Mouse (Mus musculus) neural tube, embryonic 14.5 days (tissue): ENCODE results near the gene S100a1. TPM values are rescaled to one million over a fixed set of nuclear protein-coding genes. Genes with fewer than 3 reads are reported as not detected.

ENCODE experiments used
- ATAC-seq: fragments of 200-750 bp; cut with Nextera tagmentation; 2 replicates; pipeline ENCODE4 v1.8.0; 2017; ENCODE audit warnings: low read depth, mild to moderate bottlenecking, moderate TSS enrichment, moderate library complexity
- H3K27ac ChIP-seq: fragments of 300-500 bp; sonication (generic); 2 replicates; pipeline ENCODE4 v1.5.1; 2014; ENCODE audit warnings: low read depth, mild to moderate bottlenecking, control low read depth, low read length, moderate library complexity, mixed read lengths
- H3K27me3 ChIP-seq: fragments of 300-500 bp; sonication (generic); 2 replicates; pipeline ENCODE4 v1.6.1; 2014; ENCODE audit warnings: low read length; ENCODE audit not compliant: control insufficient read depth, insufficient read depth
- H3K36me3 ChIP-seq: fragments of 300-500 bp; sonication (generic); 2 replicates; pipeline ENCODE4 v1.6.1; 2014; ENCODE audit warnings: low read length, mixed read lengths; ENCODE audit not compliant: control insufficient read depth, insufficient read depth
- H3K4me1 ChIP-seq: fragments of 300-500 bp; sonication (generic); 2 replicates; pipeline ENCODE4 v1.6.1; 2014; ENCODE audit warnings: low read length; ENCODE audit not compliant: control insufficient read depth, insufficient read depth
- H3K4me2 ChIP-seq: fragments of 300-500 bp; sonication (generic); 2 replicates; pipeline ENCODE4 v1.6.1; 2014; ENCODE audit warnings: mild to moderate bottlenecking, low read depth, low read length, control low read depth
- H3K4me3 ChIP-seq: fragments of 300-500 bp; sonication (generic); 2 replicates; pipeline ENCODE4 v1.5.1; 2014; ENCODE audit warnings: low read depth, low read length, control low read depth, mixed read lengths
- H3K9ac ChIP-seq: fragments of 300-500 bp; sonication (generic); replicated peaks from 2 replicates; pipeline ENCODE4 v1.6.1; 2014; ENCODE audit warnings: low read depth, mild to moderate bottlenecking, control low read depth, low read length, mixed read lengths
- H3K9me3 ChIP-seq: fragments of 300-500 bp; sonication (generic); 2 replicates; pipeline ENCODE4 v1.6.1; 2016; ENCODE audit warnings: low read length; ENCODE audit not compliant: control insufficient read depth
- WGBS: fragments of 180-500 bp; shearing (Covaris S2); extraction: QIAGEN DNeasy Blood & Tissue Kit; methylation state at CpG from one replicate; pipeline ENCODE4 v1.1.7; 2014; 5-methylcytosine and 5-hydroxymethylcytosine counted together
- polyA plus RNA-seq: library from polyadenylated mRNA; unstranded; fragments of >200 nt; fragmentation: Nextera tagmentation; extraction: Ambion mirVana; gene quantifications from 2 replicates; pipeline ENCODE4 v1.2.1, GENCODE M21; 2014

S100a1 gene
- polyA plus RNA-seq, 1 experiment from 2014 or later: 18.6 TPM

- H3K4me1 ChIP-seq: peaks cover 8% of the 10 kb centered on the region
- H3K27ac ChIP-seq: no peak overlapping the region
- no peak for ATAC-seq
- no peak overlapping the region for H3K9ac ChIP-seq
- peaks cover 2% of the 10 kb centered on the region; the same call in 1 of the 2 replicates for H3K27me3 ChIP-seq
- peak overlapping the region; percentile 39 for H3K4me2 ChIP-seq
- no peaks in the 10 kb centered on the region for H3K36me3 ChIP-seq
- H3K4me3 ChIP-seq: peak overlapping the region; percentile 16
- 63% methylated on average over 1 of the region's 1 CpGs for WGBS
- H3K9me3 ChIP-seq: no peaks in the 10 kb centered on the region
These were observed 1.1 kb upstream of the S100a1 start for GRCm38 (mm10) chr3:90515242-90515641.

- peaks cover 8% of the 10 kb centered on the region for H3K4me1 ChIP-seq
- 0 out of 2 replicates have a peak overlapping the region, but pooled peaks have one; percentile 4 for H3K9ac ChIP-seq
- under 1% methylated on average over 10 of the region's 10 CpGs for WGBS
- no peaks in the 10 kb centered on the region for H3K9me3 ChIP-seq
- no peaks in the 10 kb centered on the region for H3K36me3 ChIP-seq
- peak overlapping the region; percentile 39 for H3K4me2 ChIP-seq
- peaks cover 2% of the 10 kb centered on the region; the same call in 1 of the 2 replicates for H3K27me3 ChIP-seq
- H3K4me3 ChIP-seq: peak overlapping the region; percentile 16
- no peak overlapping the region for H3K27ac ChIP-seq
- ATAC-seq: no peak; the same call in 1 of the 2 replicates
These were observed 499 bp upstream of the S100a1 start for GRCm38 (mm10) chr3:90514691-90515090.

GRCm38 (mm10) chr3:90512948-90513642, 1.1 kb downstream of the S100a1 start:
- Histone ChIP-seq H3K9me3 (no peaks in the 10 kb centered on the region), H3K4me2 (no peak overlapping the region), H3K27me3 (peaks cover 2% of the 10 kb centered on the region; the same call in 1 of the 2 replicates), H3K36me3 (no peaks in the 10 kb centered on the region), H3K4me1 (peaks cover 12% of the 10 kb centered on the region), H3K4me3 (no peak overlapping the region), H3K9ac (no peak overlapping the region), H3K27ac (no peak overlapping the region)
- no peak for ATAC-seq
- 77% methylated on average over 9 of the region's 9 CpGs for WGBS

DNA sequence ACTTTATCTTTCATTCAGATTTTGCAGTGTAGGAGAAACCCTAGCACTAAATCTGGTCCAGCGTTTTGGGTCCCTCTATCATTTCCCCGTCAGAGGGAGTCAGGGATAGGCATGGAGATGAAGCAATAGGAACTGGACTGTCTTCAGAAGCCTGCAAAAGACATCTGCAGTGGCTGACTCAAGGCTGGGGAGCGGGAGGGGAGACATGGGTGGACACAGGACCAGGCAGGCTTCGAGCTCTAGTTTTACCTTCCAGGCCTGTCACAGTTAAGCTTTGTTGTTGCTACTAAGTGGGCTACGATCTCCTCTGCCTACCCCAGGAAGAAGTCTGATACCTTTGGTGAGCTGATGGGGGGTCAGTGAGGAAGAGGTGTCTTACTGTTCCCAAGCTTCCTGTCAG, 1.9 kb downstream of the S100a1 start:
- WGBS: 85% methylated on average over 5 of the region's 5 CpGs
- no peak overlapping the region for H3K4me2 ChIP-seq

GRCm38 (mm10) chr3:90509747-90510123, 4.5 kb downstream of the S100a1 start:
- 27% methylated on average over 2 of the region's 2 CpGs for WGBS
- peak overlapping the region; percentile 95 for H3K4me3 ChIP-seq
- H3K36me3 ChIP-seq: peaks cover 26% of the 10 kb centered on the region
- peak; percentile 26 for ATAC-seq
- H3K9me3 ChIP-seq: no peaks in the 10 kb centered on the region
- H3K9ac ChIP-seq: no peak overlapping the region
- H3K27ac ChIP-seq: peak overlapping the region; percentile 10; the same call in 1 of the 2 replicates
- peak overlapping the region; percentile 38 for H3K4me2 ChIP-seq
- H3K27me3 ChIP-seq: peaks cover 2% of the 10 kb centered on the region; the same call in 1 of the 2 replicates
- peaks cover 23% of the 10 kb centered on the region for H3K4me1 ChIP-seq

More for the DNA sequence above, 1.9 kb downstream of the S100a1 start:
- Histone ChIP-seq H3K9ac (no peak overlapping the region), H3K4me1 (peaks cover 20% of the 10 kb centered on the region), H3K36me3 (peaks cover 3% of the 10 kb centered on the region; the same call in 1 of the 2 replicates), H3K9me3 (no peaks in the 10 kb centered on the region), H3K4me3 (no peak overlapping the region), H3K27ac (no peak overlapping the region), H3K27me3 (peaks cover 2% of the 10 kb centered on the region; the same call in 1 of the 2 replicates)
- ATAC-seq: no peak

GRCm38 (mm10) chr3:90508950-90509746, 5.0 kb downstream of the S100a1 start, which contains the start of gene Chtop:
Gene Chtop, minus strand, starts transcription at chr3:90509498.
- peaks cover 31% of the 10 kb centered on the region for H3K36me3 ChIP-seq
- H3K4me2 ChIP-seq: peak within 1 kb of the TSS; percentile 83
- H3K27ac ChIP-seq: peak within 1 kb of the TSS; percentile 93
- H3K9me3 ChIP-seq: no peaks in the 10 kb centered on the region
- under 1% methylated on average over 65 of the region's 66 CpGs for WGBS
- ATAC-seq: peak; percentile 94
- H3K9ac ChIP-seq: peak within 1 kb of the TSS; percentile 99
- H3K4me3 ChIP-seq: peak within 1 kb of the TSS; percentile 95
- H3K4me1 ChIP-seq: peaks cover 23% of the 10 kb centered on the region
- H3K27me3 ChIP-seq: peaks cover 2% of the 10 kb centered on the region; the same call in 1 of the 2 replicates

DNA sequence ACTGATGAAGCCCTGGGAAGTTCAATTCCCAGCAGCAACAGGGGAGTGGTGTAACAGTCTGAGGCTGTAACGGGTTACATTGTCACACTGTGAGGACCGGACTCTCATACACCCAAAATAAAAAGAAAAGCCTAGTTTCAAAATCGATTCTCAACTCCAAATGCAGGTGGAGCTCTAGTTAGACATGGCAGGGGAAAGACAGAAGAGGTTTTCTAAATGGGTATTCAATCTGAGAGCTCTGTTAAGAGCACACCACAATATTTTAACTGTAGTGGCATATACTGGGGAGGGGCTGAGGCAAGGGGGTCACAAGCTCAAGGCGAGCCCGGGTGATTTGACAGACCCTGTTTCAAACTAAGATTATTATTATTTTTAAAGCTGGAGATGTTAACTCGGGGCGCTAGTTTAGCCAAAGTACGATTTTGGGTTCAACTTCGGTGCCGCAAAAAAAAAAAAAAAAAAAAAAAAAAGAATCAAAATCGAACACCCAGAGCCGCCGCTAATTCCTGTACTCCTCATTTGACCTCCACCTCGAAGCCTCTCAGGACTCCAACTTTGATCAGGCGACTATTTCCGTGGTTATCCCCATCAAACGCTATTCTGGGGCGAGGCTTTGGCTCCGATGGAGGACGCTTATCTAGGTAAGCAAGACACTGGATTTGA, 5.8 kb downstream of the S100a1 start:
- 3% methylated on average over 20 of the region's 20 CpGs for WGBS
- Histone ChIP-seq H3K4me3 (peak overlapping the region; percentile 95), H3K4me2 (peak overlapping the region; percentile 83), H3K4me1 (peaks cover 25% of the 10 kb centered on the region), H3K9ac (peak overlapping the region; percentile 99), H3K27ac (peak overlapping the region; percentile 93), H3K36me3 (peaks cover 35% of the 10 kb centered on the region), H3K27me3 (no peaks in the 10 kb centered on the region), H3K9me3 (no peaks in the 10 kb centered on the region)
- no peak for ATAC-seq

GRCm38 (mm10) chr3:90506362-90506761, 7.8 kb downstream of the S100a1 start:
- peaks cover 53% of the 10 kb centered on the region for H3K36me3 ChIP-seq
- no peak overlapping the region for H3K4me2 ChIP-seq
- WGBS: 91% methylated on average over 3 of the region's 3 CpGs
- ATAC-seq: no peak
- no peak overlapping the region for H3K9ac ChIP-seq
- H3K27ac ChIP-seq: no peak overlapping the region
- no peaks in the 10 kb centered on the region for H3K27me3 ChIP-seq
- H3K4me3 ChIP-seq: no peak overlapping the region
- no peaks in the 10 kb centered on the region for H3K9me3 ChIP-seq
- H3K4me1 ChIP-seq: peaks cover 25% of the 10 kb centered on the region
